Mouse (Mus musculus): Measurements from ENCODE around the gene Yipf2.
"Not testable (repeated sequence)": the region's sequence is repeated elsewhere in the genome, so short reads cannot be mapped to it uniquely, and the experiment has no call there.

The Yipf2 gene

DNA sequence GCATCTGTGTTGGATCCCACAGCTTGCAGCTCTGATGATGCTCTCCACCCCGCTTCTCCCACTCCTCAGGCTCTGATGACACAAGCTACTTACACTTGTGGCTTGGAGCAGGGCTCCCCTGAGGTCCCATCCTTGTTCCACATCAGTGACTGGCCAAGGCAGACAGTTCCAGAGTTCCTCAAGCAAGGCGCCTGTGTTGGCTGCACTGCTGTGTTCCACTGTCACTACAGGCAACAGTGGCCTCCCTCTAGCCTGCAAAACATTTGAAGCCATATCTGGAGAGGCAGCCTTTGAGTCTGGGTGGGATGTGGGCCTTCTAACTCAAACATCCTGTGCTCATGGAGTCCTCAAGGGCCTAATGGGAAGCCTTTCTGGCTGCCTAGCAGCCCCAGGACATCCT is 35.6 kb downstream of the Yipf2 start:
- no peak for DNase-seq

DNA sequence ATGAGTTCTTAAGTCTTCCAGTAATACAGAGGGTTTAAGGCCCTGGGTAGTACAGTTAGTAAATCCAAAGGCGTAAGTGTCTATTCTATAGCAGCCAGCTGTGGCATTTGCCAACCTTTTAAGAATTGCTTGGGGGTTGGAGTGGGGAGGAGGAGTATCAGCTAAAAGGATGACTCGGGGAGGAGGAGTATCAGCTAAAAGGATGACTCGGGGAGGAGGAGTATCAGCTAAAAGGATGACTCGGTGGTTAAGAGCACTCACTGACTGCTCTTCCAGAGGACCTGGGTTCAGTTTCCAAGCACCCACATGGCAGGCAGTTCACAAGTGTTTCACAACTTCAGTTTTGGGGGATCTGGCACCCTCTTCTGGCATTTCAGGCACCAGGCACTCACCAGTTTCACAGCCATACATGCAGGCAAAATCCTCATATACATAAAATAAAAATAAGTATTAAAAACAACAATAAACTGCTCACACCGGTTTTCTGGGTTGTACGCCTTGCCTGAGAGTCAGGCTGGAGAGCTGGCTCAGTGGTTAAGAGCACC is 37.4 kb downstream of the Yipf2 start:
- no peak for DNase-seq

DNA sequence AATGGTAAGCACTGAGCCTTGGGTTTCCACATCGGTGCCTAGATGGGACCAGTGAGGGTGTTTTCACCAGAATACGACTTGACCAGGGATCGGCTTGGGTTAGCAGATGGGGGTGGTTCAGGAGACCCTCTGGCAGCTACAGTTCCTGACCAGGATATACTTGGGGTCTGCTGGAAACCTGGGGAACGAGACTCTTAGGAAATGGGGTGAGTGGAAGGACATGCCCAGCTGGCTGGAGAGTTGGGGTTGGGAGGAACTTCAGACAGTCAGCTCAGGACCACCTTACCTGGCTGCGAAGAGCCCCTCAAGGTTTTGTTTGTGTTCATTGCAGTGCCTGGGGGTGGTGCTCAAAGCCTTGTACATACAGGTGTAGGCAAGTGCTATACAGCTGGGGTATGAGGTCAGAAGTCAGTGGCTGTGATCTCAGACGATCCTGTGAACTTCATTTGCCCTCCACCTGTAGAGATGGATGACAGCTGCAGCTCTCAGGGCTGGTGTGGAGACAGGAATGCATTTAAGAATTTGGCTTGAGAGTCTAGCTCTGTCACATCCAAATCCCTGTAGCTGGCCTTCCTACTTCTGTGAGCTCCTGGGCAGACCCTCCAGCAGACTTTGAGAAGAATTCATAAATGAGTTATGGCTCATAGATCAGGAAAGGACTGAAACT is 38.9 kb downstream of the Yipf2 start:
- DNase-seq: no peak

DNA sequence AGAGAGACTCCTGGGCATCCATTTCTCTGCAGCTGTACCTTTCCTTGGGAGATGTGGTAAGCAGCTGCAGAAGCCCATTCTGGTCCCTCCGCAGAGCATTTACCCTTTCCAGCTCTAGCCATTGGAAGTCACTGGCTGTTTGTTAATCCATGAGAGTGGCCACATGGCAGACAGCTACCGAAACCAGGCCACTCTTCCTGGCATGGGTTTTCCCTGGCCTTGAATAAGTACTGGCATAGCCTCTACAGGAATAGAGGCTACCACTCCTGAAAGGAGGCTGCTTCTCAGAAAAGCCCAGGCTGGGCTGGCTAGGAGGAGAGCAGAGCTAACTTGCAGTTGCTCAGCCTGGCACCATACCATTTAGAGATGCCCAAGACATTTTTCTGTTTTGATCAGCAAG is 41.6 kb downstream of the Yipf2 start:
- DNase-seq: no peak

DNA sequence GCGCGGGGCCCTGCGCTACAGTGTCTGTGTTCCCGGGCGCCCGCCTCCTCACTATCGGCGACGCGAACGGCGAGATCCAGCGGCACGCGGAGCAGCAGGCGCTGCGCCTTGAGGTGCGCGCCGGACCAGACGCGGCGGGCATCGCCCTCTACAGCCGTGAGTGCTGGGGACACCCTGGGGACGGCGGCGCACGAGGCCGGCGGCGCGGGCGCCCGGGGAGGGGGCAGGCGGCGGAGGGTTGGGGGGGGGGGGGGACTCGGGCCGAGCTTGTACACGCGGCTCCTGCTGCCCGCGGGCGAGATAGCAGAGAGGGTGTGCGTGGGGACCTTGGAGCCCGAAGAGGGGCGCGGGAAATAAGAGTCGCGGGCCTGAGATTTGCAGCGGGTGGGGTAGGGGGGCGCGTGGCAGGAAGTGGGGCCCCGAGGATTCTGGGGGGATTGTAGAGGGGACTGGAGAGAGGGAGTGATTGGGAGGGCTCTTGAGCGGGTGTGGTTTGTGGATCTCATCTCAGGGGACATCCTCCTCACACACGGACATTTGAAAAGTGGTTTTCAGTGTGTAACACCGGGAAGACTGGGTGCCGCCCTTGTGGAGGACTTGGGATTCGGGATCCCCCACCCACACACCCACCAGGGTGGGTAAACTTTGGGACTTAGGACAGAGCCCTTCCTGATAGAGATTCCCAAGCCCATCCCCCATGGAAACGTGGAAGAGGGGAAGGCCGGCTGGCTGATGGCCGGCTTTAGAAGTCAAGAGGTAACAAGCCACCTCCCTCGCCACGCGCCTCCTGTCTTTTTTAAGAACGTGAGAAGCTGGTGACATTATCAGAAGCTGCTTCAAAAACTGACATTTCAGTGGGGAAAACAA is 45.3 kb downstream of the Yipf2 start:
- DNase-seq: peak; percentile 80

DNA sequence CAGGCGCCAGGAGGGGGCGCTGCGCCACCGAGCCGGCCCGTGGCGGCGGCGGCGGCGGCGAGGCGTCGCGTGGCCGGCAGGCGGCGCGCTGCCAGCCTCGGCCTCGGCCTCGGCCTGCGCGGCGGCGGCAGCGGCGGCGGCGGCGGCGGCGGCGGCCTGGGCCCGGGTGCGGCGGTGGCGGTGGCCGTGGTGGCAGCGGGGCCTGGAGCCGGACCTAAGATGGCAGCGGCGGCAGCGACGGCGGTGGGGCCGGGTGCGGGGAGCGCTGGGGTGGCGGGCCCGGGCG is 45.9 kb downstream of the Yipf2 start, which contains the start of gene Carm1:
Gene Carm1, plus strand, starts transcription at position 106 of the 286 bp plus-strand sequence.
- DNase-seq: no peak

DNA sequence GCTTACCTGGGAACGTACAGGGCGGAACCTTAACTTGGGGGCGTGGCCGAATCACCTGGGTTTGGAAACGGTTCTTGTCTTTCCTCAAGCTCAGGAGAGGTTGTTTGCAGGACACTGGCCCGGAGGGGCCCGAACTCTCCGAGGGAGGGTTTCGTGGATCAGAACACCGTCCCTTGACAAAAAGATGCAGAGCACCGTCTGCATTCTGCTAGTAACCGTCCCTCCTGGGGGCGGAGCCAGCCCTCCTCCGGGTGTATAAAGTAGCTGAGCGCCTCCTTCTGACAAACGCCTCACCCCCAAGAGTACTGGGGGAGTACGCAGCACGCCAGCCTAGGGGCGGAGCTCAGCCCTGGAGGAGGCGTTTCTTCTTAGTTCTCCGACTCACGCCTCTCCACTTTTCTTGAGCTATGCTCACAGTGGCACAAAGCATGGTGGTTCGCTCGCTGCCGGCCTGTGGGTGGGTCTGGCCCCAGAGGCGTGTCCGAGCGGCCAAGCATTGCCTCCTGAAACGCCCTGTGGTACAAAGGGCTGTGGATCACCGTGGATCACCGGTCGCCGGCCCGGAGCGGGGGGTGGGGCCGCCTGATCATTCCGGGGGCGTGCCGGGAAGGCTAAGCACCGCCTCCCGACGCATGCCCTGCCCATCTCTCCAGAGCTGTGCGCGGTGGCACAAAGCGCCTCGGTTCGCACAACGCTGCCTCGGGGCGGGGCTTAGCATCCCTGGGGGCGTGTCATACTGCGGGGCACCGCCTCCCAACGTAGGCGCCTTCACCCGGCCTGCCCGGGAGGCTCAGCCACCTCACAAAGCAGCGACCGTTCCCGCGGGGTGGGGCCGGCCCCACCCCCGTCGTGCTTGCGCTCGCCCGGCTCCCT is 46.5 kb downstream of the Yipf2 start:
- DNase-seq: peak; percentile 99

DNA sequence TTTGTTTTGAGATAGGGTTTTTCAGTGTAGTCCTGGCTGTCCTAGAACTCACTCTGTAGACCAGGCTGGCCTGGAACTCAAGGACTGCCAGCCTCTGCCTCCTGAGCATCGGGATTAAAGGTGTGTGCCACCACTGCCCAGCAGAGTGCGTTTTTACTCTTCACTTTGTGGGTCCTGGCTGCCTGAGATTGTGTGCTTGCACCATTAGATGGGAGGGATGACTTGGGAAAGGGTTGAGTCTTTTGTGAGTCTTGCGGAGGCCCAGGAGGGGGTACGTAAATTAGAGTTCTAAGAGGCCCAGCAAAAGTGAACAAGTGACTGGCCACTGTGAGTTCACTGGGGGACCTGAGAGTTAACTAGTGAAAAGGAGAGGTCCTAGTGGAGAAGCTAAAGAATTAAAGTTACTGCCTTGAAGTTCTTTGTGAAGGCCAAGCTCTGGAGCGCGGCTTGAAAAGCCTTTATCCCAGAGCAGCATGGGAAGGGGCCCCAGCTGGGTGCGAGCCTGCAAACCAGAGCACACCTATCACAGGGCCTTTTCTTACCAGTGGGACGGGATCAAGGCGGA is 47.2 kb downstream of the Yipf2 start:
- no peak for DNase-seq

DNA sequence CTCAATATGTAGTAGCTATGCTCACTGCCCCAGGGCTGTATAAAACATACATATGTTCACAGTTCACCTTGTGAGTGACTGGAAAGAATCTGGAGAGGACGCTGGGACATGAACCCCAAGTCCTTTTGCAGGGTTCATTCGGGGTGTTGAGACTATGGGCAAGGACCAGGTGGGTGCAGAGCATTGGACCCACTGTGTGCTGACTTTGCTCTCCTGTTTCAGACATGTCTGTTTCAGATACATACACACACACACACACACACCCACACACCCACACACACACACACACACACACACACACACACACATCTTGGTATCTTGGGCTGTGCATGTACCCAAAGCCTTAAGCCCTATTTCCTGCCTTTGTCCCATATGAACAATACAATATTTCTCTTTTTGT is 50.6 kb downstream of the Yipf2 start:
- DNase-seq: not testable (repeated sequence)

DNA sequence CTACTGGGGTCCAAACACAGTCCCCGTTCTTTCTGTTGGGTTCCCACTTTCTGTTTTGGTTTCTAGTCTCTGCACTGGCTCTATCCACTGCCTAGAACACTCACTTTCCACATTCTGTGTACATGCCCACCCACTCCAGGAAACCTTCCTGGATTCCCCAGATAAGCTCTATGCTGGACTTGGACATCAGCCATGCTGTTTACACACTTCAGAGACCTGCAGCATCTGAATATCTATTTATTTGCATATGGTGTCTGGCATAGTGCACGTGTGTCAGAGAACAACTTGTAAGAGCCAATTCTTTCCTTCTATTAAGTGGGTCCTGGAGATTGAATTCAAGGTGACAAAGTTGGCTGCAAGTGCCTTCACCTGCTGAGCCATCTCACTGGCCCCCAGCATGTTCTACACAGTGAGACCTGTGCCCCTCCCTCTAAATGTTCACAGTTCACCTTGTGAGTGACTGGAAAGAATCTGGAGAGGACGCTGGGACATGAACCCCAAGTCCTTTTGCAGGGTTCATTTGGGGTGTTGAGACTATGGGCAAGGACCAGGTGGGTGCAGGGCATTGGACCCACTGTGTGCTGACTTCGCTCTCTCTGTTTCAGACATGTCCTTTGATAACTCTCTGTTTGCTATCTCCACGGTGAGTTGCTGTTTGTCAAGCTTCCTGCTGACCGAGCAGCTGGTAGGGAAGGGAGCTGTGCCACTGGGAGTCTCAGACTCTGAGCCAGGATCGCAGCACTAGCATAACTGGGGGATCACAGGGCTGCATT is 52.5 kb downstream of the Yipf2 start:
- no peak for DNase-seq

Measured in cerebellum, adult 9-11 months (tissue).